Mouse (Mus musculus) myocyte (in vitro differentiated cells): ENCODE measurements around the gene Mtmr12. TPM values are rescaled to one million over a fixed set of nuclear protein-coding genes. Genes with fewer than 3 reads are reported as not detected.

ENCODE experiments used
- H3K27me3 ChIP-seq: one replicate; pipeline ENCODE4 v1.6.1; 2011; ENCODE audit not compliant: control insufficient read depth, insufficient read depth, insufficient read length
- H3K36me3 ChIP-seq: one replicate; pipeline ENCODE4 v1.6.1; 2011; ENCODE audit not compliant: control insufficient read depth, insufficient read depth
- H3K4me2 ChIP-seq: one replicate; pipeline ENCODE4 v1.6.1; 2011; ENCODE audit warnings: low read depth, control low read depth
- H3K4me3 ChIP-seq: one replicate; pipeline ENCODE4 v1.5.1; 2011; ENCODE audit warnings: mild to moderate bottlenecking, control low read depth, moderate library complexity
- H3K79me2 ChIP-seq: one replicate; pipeline ENCODE4 v1.6.1; 2011; ENCODE audit not compliant: control insufficient read depth, insufficient read depth
- H3ac ChIP-seq: one replicate; pipeline ENCODE4 v1.6.1; 2011; ENCODE audit not compliant: control insufficient read depth, insufficient read length
- CEBPB ChIP-seq: IDR thresholded peaks from 2 replicates; pipeline ENCODE4 v1.6.1; 2011; ENCODE audit warnings: mild to moderate bottlenecking, moderate library complexity; ENCODE audit not compliant: poor library complexity, insufficient read depth, severe bottlenecking
- E2F4 ChIP-seq: IDR thresholded peaks from one replicate; pipeline ENCODE4 v1.6.1; 2011; ENCODE audit warnings: mild to moderate bottlenecking, control low read depth, moderate library complexity; ENCODE audit not compliant: insufficient read depth
- MAX ChIP-seq: IDR thresholded peaks from one replicate; pipeline ENCODE4 v1.6.1; 2011; ENCODE audit warnings: low read depth, mild to moderate bottlenecking, control low read depth
- MYOD1 ChIP-seq, 3 experiments: IDR thresholded peaks; one replicate each; pipeline ENCODE4 v1.6.1; 2011; ENCODE audit warnings: control low read depth in 2 of 3, low read depth in 2 of 3, mild to moderate bottlenecking in 2 of 3, moderate library complexity in 1 of 3; ENCODE audit not compliant: insufficient read length in 2 of 3, control insufficient read depth in 1 of 3
- MYOG ChIP-seq, 3 experiments: IDR thresholded peaks; one replicate each; pipeline ENCODE4 v1.6.1; 2011; ENCODE audit warnings: control low read depth in 2 of 3, low read depth in 2 of 3, mild to moderate bottlenecking in 2 of 3; ENCODE audit not compliant: insufficient read length in 2 of 3, control insufficient read depth in 1 of 3, insufficient read depth in 1 of 3
- POLR2A ChIP-seq: IDR thresholded peaks from one replicate; pipeline ENCODE4 v1.6.1; 2011; ENCODE audit warnings: low read depth, mild to moderate bottlenecking, control low read depth, moderate library complexity; ENCODE audit not compliant: insufficient read length
- POLR2AphosphoS2 ChIP-seq: IDR thresholded peaks from one replicate; pipeline ENCODE4 v1.6.1; 2011; ENCODE audit warnings: low read depth, control low read depth; ENCODE audit not compliant: insufficient read length
- REST ChIP-seq: IDR thresholded peaks from one replicate; pipeline ENCODE4 v1.6.1; 2011; ENCODE audit warnings: mild to moderate bottlenecking, control low read depth, moderate library complexity; ENCODE audit not compliant: insufficient read depth, insufficient read length
- SRF ChIP-seq: IDR thresholded peaks from one replicate; pipeline ENCODE4 v1.6.1; 2011; ENCODE audit warnings: low read depth; ENCODE audit not compliant: control insufficient read depth, insufficient read length
- TCF12 ChIP-seq: IDR thresholded peaks from one replicate; pipeline ENCODE4 v1.6.1; 2011; ENCODE audit warnings: mild to moderate bottlenecking, control low read depth; ENCODE audit not compliant: poor library complexity, insufficient read depth, severe bottlenecking
- TCF3 ChIP-seq: IDR thresholded peaks from one replicate; pipeline ENCODE4 v1.6.1; 2011; ENCODE audit warnings: low read depth, control low read depth; ENCODE audit not compliant: insufficient read length
- USF1 ChIP-seq: IDR thresholded peaks from one replicate; pipeline ENCODE4 v1.6.1; 2011; ENCODE audit warnings: low read depth, mild to moderate bottlenecking, control low read depth, moderate library complexity
- polyA plus RNA-seq: library from polyadenylated mRNA; unstranded; fragments of >200 nt; fragmentation: generic; extraction: Trizol; gene quantifications from one replicate; pipeline ENCODE4 v1.2.1, GENCODE M21; 2012; ENCODE audit warnings: missing spikeins

Mtmr12 gene
- polyA plus RNA-seq, 1 experiment, result 6.2 TPM

DNA sequence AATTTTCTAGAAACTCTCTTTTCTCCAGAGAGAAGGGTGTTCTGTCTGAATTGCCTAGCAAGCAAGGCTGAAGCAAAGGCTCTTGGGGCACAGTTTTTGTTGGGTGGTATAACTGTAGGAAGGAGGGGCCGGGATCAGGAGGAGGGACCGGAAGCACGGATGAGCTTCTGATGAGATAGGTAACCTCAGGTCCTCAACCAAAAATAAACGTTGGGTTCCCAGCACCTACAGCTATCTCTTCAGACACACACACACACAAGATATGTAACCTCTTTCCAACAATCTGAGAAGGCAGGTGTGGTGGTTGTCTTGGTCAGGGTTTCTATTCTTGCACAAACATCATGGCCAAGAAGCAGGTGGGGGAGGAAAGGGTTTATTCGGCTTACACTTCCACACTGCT, 112.5 kb downstream of the Mtmr12 start:
- Histone ChIP-seq H3K79me2 (peaks cover 6% of the 10 kb centered on the region), H3K4me2 (no peak overlapping the region), H3ac (no peak overlapping the region), H3K36me3 (no peaks in the 10 kb centered on the region), H3K27me3 (no peaks in the 10 kb centered on the region), H3K4me3 (no peak overlapping the region)
- TF ChIP-seq SRF (no peak), CEBPB (no peak), MAX (no peak)

DNA sequence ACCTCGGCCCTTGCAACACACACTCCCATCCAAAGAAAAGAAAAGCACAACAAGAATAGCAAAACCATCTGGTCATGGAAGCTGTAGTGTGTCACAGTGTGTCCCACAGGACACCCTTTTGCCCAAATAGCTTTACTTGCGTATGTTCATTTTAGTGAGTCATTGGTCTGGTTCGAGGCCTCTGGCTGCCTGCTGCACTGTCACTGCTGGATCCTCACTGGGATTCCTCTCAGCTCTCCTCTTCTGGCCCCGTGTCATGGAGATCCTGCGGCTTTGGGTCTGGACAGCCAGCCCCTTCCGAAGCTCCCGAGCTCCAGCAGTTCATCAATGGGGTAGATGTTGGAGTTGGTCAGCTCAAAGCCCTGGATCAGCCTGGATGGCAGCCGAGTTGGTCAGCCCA, 113.6 kb downstream of the Mtmr12 start:
- H3K36me3 ChIP-seq, result no peaks in the 10 kb centered on the region
- H3K27me3 ChIP-seq, result no peaks in the 10 kb centered on the region
- TF ChIP-seq SRF (no peak), USF1 (no peak), MYOD1 (IDR thresholded peaks at IDR 0.05; ENCODE audit: control insufficient read depth in 1 of 3, insufficient read length in 2 of 3, low read depth in 2 of 3) (no peak), CEBPB (no peak), TCF12 (no peak), MYOG (IDR thresholded peaks at IDR 0.05; ENCODE audit: control insufficient read depth in 1 of 3, insufficient read depth in 1 of 3, insufficient read length in 2 of 3, low read depth in 2 of 3) (no peak), POLR2AphosphoS2 (no peak), MAX (no peak), E2F4 (no peak), POLR2A (no peak), TCF3 (no peak), REST (no peak)
- H3ac ChIP-seq, result no peak overlapping the region
- no peak overlapping the region for H3K4me3 ChIP-seq
- H3K79me2 ChIP-seq, result peaks cover 18% of the 10 kb centered on the region
- H3K4me2 ChIP-seq, result no peak overlapping the region

DNA sequence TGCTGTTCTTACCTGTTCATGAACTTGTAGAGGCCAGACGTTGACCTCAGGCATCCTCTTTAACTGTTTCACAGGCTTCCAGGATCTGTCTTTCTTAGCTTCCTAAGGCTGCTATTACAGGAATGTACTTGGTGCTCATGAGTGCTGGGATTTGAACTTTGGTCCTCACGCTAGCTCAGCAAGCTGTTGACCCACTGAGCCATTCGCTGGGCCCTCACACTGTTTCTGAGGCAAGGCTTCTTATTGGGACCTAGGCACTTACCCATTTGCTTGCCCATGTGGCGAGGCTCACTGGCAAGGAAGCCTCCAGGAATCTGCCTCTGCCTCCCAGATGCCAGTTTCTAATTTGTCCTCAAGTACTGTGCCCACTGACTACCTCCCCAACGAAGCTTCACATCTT, 115.1 kb downstream of the Mtmr12 start:
- Histone ChIP-seq H3K4me3 (peak overlapping the region; percentile 74), H3K27me3 (no peaks in the 10 kb centered on the region), H3K79me2 (peaks cover 32% of the 10 kb centered on the region), H3ac (no peak overlapping the region), H3K36me3 (no peaks in the 10 kb centered on the region), H3K4me2 (peak overlapping the region; percentile 98)
- no peak for TF ChIP-seq CEBPB
- no peak for TF ChIP-seq E2F4
- no peak for TF ChIP-seq POLR2A
- no peak for TF ChIP-seq TCF3
- no peak for TF ChIP-seq USF1
- no peak for TF ChIP-seq MYOD1 (IDR thresholded peaks at IDR 0.05; ENCODE audit: control insufficient read depth in 1 of 3, insufficient read length in 2 of 3, low read depth in 2 of 3)
- no peak for TF ChIP-seq TCF12
- TF ChIP-seq REST, result no peak

DNA sequence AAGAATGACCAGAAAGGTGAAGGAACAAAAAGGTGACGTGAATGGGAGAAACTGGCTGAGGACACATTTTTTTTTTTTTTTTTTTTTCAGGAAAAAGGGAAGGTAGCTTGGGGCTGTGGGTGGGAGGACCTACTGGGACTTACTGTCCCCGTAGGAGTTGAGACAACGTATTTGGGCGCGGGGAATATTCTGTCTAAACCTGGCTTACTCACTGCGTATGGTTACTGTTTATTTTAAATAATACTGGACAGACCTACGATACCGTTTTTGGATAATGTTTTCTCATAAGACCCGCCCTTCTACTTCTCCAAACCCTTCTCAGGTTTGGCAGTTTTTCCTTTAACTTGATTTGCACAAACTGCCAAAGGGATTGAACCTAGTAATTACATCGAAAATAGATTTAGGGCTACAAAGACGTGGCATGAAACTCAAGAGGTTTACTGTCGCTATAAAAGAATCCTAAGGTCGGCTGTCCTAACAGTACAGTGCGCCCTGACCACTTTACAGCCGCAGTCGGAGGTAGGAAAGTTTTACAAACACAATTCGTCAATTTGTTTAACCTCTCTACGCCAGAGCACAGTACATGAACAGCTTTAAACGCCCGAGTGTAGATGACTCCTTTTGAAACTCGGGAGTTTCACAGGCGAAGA, 115.7 kb downstream of the Mtmr12 start:
- H3K4me2 ChIP-seq, result peak overlapping the region; percentile 98
- TF ChIP-seq MAX (no peak), TCF12 (no peak), MYOG (IDR thresholded peaks at IDR 0.05; ENCODE audit: control insufficient read depth in 1 of 3, insufficient read depth in 1 of 3, insufficient read length in 2 of 3, low read depth in 2 of 3) (no peak)
- no peaks in the 10 kb centered on the region for H3K27me3 ChIP-seq
- peak overlapping the region; percentile 74 for H3K4me3 ChIP-seq
- peaks cover 39% of the 10 kb centered on the region for H3K79me2 ChIP-seq
- peaks cover under 1% of the 10 kb centered on the region for H3K36me3 ChIP-seq
- peak overlapping the region; percentile 86 for H3ac ChIP-seq

DNA sequence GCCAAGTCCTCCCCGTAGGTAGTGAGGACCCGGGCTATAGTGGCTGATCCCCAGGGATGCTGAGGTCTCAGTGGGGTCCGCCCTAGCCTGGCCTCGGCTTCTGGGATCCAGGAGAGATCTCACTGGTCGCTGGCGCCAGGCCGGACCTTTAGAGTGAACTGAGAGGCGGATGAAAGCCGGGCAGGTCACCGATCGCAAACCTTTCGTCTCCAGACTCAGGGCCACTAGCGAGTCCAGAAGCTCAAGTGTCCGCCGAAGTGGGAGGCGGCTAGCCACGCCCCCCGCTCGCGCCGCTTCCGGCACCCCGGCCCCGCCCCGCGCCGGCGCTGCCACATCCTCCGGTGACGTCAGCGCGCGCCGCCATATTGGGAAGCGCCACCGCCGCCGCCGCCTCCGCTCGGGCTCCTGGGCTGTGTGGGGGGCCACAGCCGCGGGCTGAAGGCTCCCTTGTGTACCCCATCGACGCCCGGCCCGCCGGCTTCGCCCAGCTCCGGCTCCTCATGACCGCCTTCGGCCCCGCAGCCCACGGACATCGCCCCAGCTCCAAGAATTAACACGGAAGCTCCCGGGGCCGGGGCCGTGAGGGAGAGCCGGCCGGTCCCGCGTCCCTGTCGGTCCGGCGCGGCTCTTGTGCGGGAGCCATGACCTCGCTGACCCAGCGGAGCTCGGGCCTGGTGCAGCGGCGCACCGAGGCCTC, 116.4 kb downstream of the Mtmr12 start, which contains the start of gene Golph3:
Golph3 (plus strand) TSS at position 360 of the 697 bp plus-strand sequence.
- TF ChIP-seq POLR2A, result peak; percentile 82
- peak; percentile 91 for TF ChIP-seq POLR2AphosphoS2
- TF ChIP-seq MYOG (IDR thresholded peaks at IDR 0.05; ENCODE audit: control insufficient read depth in 1 of 3, insufficient read depth in 1 of 3, insufficient read length in 2 of 3, low read depth in 2 of 3), result no peak
- TF ChIP-seq SRF, result peak; percentile 81
- Histone ChIP-seq H3K36me3 (peaks cover 7% of the 10 kb centered on the region), H3K79me2 (peaks cover 45% of the 10 kb centered on the region)

More for the DNA sequence above, 116.4 kb downstream of the Mtmr12 start, which contains the start of gene Golph3:
- Histone ChIP-seq H3ac (peak within 1 kb of the TSS; percentile 86), H3K27me3 (no peaks in the 10 kb centered on the region), H3K4me3 (peak within 1 kb of the TSS; percentile 74), H3K4me2 (peak within 1 kb of the TSS; percentile 98)
